ENCODE assay signal across 27 mouse cellular contexts in genomic region chr13:21372700-21373099, GRCm38 (mm10). TPM values are rescaled to one million over a fixed set of nuclear protein-coding genes. Genes with fewer than 3 reads are reported as not detected.
"Had no signal": no experiment of that assay in that cellular context is flagged by ENCODE, and none has a peak within 500 bp of the region (broad histone marks: within the 10 kb centered on the region; RNA-seq: fewer than 3 reads in every experiment).

No protein-coding gene starts in this region.

- ATAC-seq: midbrain, embryonic 16.5 days had no signal

- H3K9ac ChIP-seq: lung, embryonic 14.5 days; midbrain, embryonic 12.5 days; neural tube, embryonic 13.5 days; neural tube, embryonic 15.5 days; stomach, embryonic 15.5 days had no signal

- DNase-seq: lung, adult 18-20 months; lung, embryonic 14.5 days; lung, postnatal 10 days; lung, postnatal 4 days; midbrain, embryonic 14.5 days; retina, postnatal 1 day; right cerebral cortex, postnatal 14 days; right cerebral cortex, postnatal 4 days; thymus, adult 18-20 months; thymus, postnatal 14 days; thymus, postnatal 36 days had no signal

- H3K4me1 ChIP-seq: midbrain, embryonic 10.5 days; midbrain, embryonic 12.5 days; neural tube, embryonic 13.5 days; neural tube, embryonic 15.5 days; stomach, embryonic 15.5 days had no signal

- H3K4me3 ChIP-seq: midbrain, embryonic 10.5 days; midbrain, embryonic 12.5 days; myocyte; neural tube, embryonic 13.5 days; neural tube, embryonic 15.5 days; stomach, embryonic 15.5 days had no signal

- H3K27ac ChIP-seq: midbrain, embryonic 10.5 days; midbrain, embryonic 12.5 days; neural tube, embryonic 13.5 days; neural tube, embryonic 15.5 days; stomach, embryonic 15.5 days; stomach, postnatal 0 days had no signal

- H3K27me3 ChIP-seq: midbrain, embryonic 12.5 days; neural tube, embryonic 13.5 days; neural tube, embryonic 15.5 days; stomach, embryonic 15.5 days had no signal

RNA-seq across cellular contexts. Expression of gene Olfr1367, which starts 26.0 kb away (rescaled TPM):
- total RNA-seq: megakaryocyte, adult 5-6 weeks; megakaryocyte-erythroid progenitor cell, adult 5-6 weeks had no signal
- polyA plus RNA-seq: liver, embryonic 16.5 days; lung, embryonic 14.5 days; lung, embryonic 16.5 days; midbrain, embryonic 10.5 days; midbrain, embryonic 12.5 days; midbrain, embryonic 14.5 days; midbrain, embryonic 16.5 days; myocyte; neural tube, embryonic 11.5 days; neural tube, embryonic 13.5 days; neural tube, embryonic 15.5 days; small intestine, adult 2 months; spleen, adult 2 months; stomach, embryonic 15.5 days; stomach, postnatal 0 days; thymus, postnatal 0 days had no signal
